Mouse (Mus musculus): Measurements from ENCODE around the gene Ralb. TPM values are rescaled to one million over a fixed set of nuclear protein-coding genes. Genes with fewer than 3 reads are reported as not detected.
A peak's percentile ranks its signal among the peaks of the same experiment; 100 is the strongest.

Gene Ralb
- polyA plus RNA-seq, 1 experiment from 2014 or later, result 78.2 TPM

- no peaks in the 10 kb centered on the region for H3K27me3 ChIP-seq
- 68% methylated on average over 6 of the region's 6 CpGs for WGBS
- no peak overlapping the region for H3K27ac ChIP-seq (replicated peaks)
- no peaks in the 10 kb centered on the region for H3K36me3 ChIP-seq
- H3K4me1 ChIP-seq (replicated peaks), result no peaks in the 10 kb centered on the region
- no peak for ATAC-seq (ENCODE audit: low read depth)
- H3K9ac ChIP-seq, result no peak overlapping the region
- H3K9me3 ChIP-seq, result no peaks in the 10 kb centered on the region
- H3K4me2 ChIP-seq, result no peak overlapping the region
- no peak overlapping the region for H3K4me3 ChIP-seq
These were observed 67.2 kb downstream of the Ralb start for GRCm38 (mm10) chr1:119437401-119437800.

DNA sequence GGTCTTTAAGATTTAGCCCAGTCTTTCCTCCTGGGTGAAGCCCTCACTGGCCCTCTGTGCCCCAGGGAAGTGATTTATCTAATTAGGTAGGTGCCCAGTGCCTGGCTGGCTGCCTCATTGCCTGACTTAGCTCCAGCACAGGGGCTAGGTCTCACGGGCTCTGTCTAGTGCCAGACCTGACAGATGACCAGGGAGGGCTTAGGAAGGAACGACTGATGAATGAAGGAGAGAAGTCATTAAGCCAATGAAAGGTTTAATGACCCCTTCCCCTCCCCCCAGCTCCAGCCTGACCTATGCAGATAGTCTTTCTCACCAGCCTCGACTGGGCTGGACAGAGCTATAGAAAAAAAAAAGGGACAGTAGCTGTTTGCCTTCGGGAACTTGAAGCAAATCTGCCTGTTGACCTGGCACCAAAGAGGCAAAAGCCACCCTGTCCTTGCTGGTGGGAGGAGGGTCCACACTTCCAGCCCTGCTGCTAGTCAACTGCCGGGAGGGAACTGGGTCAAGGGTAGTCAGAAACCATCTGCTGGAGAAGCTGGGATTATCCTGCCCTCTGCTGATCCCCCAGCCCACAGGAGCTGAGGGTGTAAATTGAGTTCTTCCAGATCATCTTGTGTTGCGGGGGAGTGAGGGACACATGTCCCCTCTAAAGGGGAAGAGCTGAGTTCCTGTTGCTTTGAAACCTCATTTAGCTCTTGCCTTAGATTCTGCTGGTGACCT lies 80.3 kb downstream of the Ralb start:
- no peak overlapping the region for H3K4me2 ChIP-seq
- no peaks in the 10 kb centered on the region for H3K36me3 ChIP-seq
- ATAC-seq (ENCODE audit: low read depth), result no peak
- H3K27me3 ChIP-seq, result peaks cover 60% of the 10 kb centered on the region
- 17% methylated on average over 6 of the region's 6 CpGs for WGBS
- no peaks in the 10 kb centered on the region for H3K9me3 ChIP-seq
- H3K27ac ChIP-seq (replicated peaks), result no peak overlapping the region
- peaks cover 42% of the 10 kb centered on the region for H3K4me1 ChIP-seq (replicated peaks)
- no peak overlapping the region for H3K9ac ChIP-seq
- no peak overlapping the region for H3K4me3 ChIP-seq

- no peak for ATAC-seq (ENCODE audit: low read depth)
These were observed 81.1 kb downstream of the Ralb start for GRCm38 (mm10) chr1:119423510-119423909.

DNA sequence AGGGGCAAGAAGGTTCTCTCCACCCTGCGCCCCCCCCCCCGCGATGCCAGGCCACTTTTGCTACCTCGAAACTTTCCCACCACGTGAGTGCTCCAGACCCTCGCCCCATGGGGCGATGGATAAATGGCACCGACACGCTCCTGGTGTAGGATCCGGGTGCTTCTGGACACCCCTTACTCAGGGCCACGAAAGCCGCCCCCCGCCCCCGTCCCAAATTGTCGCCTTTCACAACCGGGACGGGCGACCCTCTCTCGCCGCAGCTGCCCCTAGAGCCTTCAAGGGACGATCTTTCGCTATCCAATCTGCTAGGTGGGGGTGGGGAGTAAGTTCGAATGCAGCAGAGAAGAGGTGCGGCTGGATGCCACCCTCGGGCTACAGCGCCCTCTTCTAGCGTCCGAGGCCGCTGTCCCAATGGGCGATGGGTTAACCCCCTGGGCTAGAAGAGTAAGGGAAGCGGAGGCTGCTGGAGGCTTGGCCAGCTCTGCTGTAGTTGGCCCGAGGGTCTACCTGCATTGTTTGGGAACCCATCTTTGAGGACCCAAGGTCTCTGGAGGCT lies 82.1 kb downstream of the Ralb start:
- Histone ChIP-seq H3K27me3 (peaks cover 77% of the 10 kb centered on the region), H3K9me3 (no peaks in the 10 kb centered on the region), H3K36me3 (no peaks in the 10 kb centered on the region), H3K4me3 (peak overlapping the region; percentile 65), H3K4me1 (replicated peaks) (peaks cover 59% of the 10 kb centered on the region), H3K9ac (peak overlapping the region; percentile 78), H3K27ac (replicated peaks) (0 out of 2 replicates have a peak overlapping the region, but pooled peaks have one; percentile 79), H3K4me2 (peak overlapping the region; percentile 98)
- under 1% methylated on average over 31 of the region's 32 CpGs for WGBS
- 0 out of 2 replicates have a peak, but pooled peaks have one; percentile 11 for ATAC-seq (ENCODE audit: low read depth)

More at GRCm38 (mm10) chr1:119423510-119423909, 81.1 kb downstream of the Ralb start:
- Histone ChIP-seq H3K27ac (replicated peaks) (no peak overlapping the region), H3K4me3 (no peak overlapping the region), H3K9ac (no peak overlapping the region), H3K27me3 (peaks cover 68% of the 10 kb centered on the region), H3K9me3 (no peaks in the 10 kb centered on the region), H3K36me3 (no peaks in the 10 kb centered on the region), H3K4me2 (0 out of 2 replicates have a peak overlapping the region, but pooled peaks have one; percentile 98), H3K4me1 (replicated peaks) (peaks cover 50% of the 10 kb centered on the region)
- 3% methylated on average over 13 of the region's 14 CpGs for WGBS

DNA sequence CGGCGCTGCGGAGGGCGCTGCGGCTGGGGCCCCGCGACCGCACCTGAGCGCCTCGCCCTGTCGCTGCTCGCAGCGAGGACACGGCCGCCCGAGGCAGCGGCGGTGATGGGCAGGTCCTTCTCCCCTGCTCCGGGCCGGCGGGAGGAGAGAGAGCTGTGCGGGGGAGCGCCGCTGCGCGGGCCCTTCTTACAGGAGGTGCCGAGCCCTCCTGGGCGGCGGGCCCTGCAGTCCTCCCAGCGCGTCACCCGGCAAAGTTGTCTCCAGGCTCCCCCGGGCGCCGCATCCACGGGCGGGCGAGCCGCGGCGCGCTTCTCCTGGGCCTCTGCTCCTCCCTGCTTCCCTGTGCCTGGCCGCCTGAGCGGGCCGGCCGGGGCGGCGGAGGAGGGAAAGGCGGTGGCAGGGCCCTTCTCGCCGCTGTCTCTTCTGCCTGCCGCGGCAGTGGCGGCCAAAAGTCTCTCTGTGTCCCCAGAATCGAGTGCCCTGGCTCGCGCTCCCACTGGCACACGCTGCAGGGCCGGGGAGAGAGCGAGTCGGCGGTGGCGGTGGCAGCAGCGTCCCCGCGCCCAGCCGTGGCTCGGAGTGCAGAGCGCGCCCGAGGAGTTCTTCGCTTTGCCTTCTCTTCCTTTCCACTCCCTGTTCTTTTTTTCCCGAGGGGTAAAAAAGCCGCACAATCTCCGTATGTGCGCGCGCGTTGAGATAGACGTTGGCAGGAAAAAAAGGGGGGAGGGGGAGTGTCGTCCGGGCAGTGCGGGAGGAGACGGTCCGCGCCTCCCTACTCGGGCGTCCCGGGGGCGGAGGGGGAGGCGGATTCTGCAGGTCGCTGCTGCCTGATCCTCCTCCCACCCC lies 82.8 kb downstream of the Ralb start, which contains the start of gene Inhbb:
TSS of gene Inhbb (minus strand) at position 673 of the 846 bp plus-strand sequence.
- H3K36me3 ChIP-seq, result no peaks in the 10 kb centered on the region
- H3K4me3 ChIP-seq, result peak within 1 kb of the TSS; percentile 65
- peak; percentile 38 for ATAC-seq (ENCODE audit: low read depth)
- H3K9me3 ChIP-seq, result no peaks in the 10 kb centered on the region
- H3K4me1 ChIP-seq (replicated peaks), result peaks cover 65% of the 10 kb centered on the region
- WGBS, result under 1% methylated on average over 62 of the region's 92 CpGs
- peak within 1 kb of the TSS; percentile 78 for H3K9ac ChIP-seq
- H3K27ac ChIP-seq (replicated peaks), result peak within 1 kb of the TSS; percentile 79
- peaks cover 85% of the 10 kb centered on the region for H3K27me3 ChIP-seq
- H3K4me2 ChIP-seq, result peak within 1 kb of the TSS; percentile 98

DNA sequence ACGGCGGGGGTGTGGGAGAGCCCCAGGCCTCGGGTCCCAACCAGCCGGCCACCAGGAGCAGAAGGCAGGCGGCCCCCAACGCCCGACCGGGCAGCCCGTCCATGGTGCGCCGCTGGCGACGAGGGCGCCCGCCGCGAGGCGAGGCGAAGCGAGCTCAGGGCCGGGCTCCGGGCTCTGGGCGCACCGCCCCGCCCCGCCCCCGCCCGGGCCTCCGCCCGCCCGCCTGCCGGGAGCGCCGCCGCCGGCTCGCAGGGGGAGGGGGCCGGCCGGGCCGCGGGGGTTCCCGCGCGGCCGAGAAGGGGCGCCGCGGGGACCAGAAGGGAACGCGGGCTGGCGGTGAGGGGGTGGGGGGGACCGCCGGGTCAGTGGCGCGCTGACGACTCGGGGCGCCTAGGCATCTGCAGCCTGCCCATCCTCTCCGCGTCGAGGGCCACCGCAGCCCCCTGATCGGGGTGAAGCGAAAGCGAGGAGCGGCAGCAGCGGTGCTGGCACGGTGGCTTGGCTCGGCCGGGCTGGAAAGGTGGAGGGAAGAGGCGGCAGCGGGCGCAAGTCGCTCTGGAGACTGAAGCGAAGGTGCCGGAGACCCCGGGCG lies 83.5 kb downstream of the Ralb start:
- Histone ChIP-seq H3K4me3 (peak overlapping the region; percentile 65), H3K27ac (replicated peaks) (peak overlapping the region; percentile 79), H3K36me3 (no peaks in the 10 kb centered on the region), H3K4me2 (peak overlapping the region; percentile 98), H3K27me3 (peaks cover 92% of the 10 kb centered on the region), H3K9me3 (no peaks in the 10 kb centered on the region), H3K9ac (peak overlapping the region; percentile 78), H3K4me1 (replicated peaks) (peaks cover 72% of the 10 kb centered on the region)
- WGBS, result under 1% methylated on average over 60 of the region's 78 CpGs
- peak; percentile 48 for ATAC-seq (ENCODE audit: low read depth)

Other genes with a start within 250 kb of the Ralb start
- gene Inhbb, start 82.5 kb downstream of the Ralb start, polyA plus RNA-seq (2015; fragmentation: Nextera tagmentation; extraction: Ambion mirVana), result 2.4 and 2.7 TPM in 2 replicates
- gene Tmem185b, start 21.4 kb upstream of the Ralb start, polyA plus RNA-seq (2015; fragmentation: Nextera tagmentation; extraction: Ambion mirVana), result 16.7 and 17.4 TPM in 2 replicates
- gene Epb41l5, start 144.2 kb upstream of the Ralb start, polyA plus RNA-seq (2015; fragmentation: Nextera tagmentation; extraction: Ambion mirVana), result 16.5 and 17.8 TPM in 2 replicates